Comparison of ENCODE assay signal across 25 mouse cellular contexts in genomic region chr17:33995651-33996050, GRCm38 (mm10).
"Had no signal": no experiment of that assay in that cellular context is flagged by ENCODE, and none has a peak within 500 bp of the region (broad histone marks: within the 10 kb centered on the region; RNA-seq: fewer than 3 reads in every experiment).

No protein-coding gene starts in this region.

- H3K27ac ChIP-seq: heart, embryonic 13.5 days; heart, embryonic 15.5 days; hindbrain, embryonic 13.5 days; hindbrain, embryonic 15.5 days; hindbrain, postnatal 0 days; intestine, embryonic 15.5 days; kidney, embryonic 15.5 days; kidney, postnatal 0 days; limb, embryonic 13.5 days; limb, embryonic 15.5 days; liver, embryonic 12.5 days; liver, embryonic 14.5 days had no signal

- H3K36me3 ChIP-seq: heart, embryonic 13.5 days; heart, embryonic 15.5 days; hindbrain, embryonic 13.5 days; hindbrain, embryonic 15.5 days; intestine, embryonic 15.5 days; kidney, embryonic 15.5 days; limb, embryonic 13.5 days; limb, embryonic 15.5 days; liver, embryonic 12.5 days had no signal

- H3K4me2 ChIP-seq: heart, embryonic 11.5 days; heart, embryonic 13.5 days; heart, embryonic 15.5 days; hindbrain, embryonic 13.5 days; hindbrain, embryonic 15.5 days; intestine, embryonic 15.5 days; kidney, embryonic 15.5 days; limb, embryonic 13.5 days; limb, embryonic 15.5 days; liver, embryonic 12.5 days had no signal

- DNase-seq: gastrocnemius, postnatal 14 days; gastrocnemius, postnatal 36 days; heart, adult 11 months; heart, postnatal 14 days; heart, postnatal 36 days; kidney, adult 2 months; kidney, adult 9 months; kidney, postnatal 14 days; kidney, postnatal 36 days; layer of hippocampus, adult 9-11 months; layer of hippocampus, postnatal 36 days; left cerebral cortex, postnatal 4 days had no signal

- H3K9ac ChIP-seq: heart, embryonic 13.5 days; heart, embryonic 15.5 days; hindbrain, embryonic 13.5 days; hindbrain, embryonic 15.5 days; intestine, embryonic 15.5 days; kidney, embryonic 15.5 days; limb, embryonic 13.5 days; limb, embryonic 15.5 days; liver, embryonic 12.5 days; liver, embryonic 14.5 days had no signal

- H3K4me3 ChIP-seq: heart, embryonic 13.5 days; heart, embryonic 15.5 days; hindbrain, embryonic 13.5 days; hindbrain, embryonic 15.5 days; intestine, embryonic 15.5 days; kidney, embryonic 15.5 days; limb, embryonic 13.5 days; limb, embryonic 15.5 days; liver, embryonic 12.5 days had no signal

- H3K9me3 ChIP-seq: heart, embryonic 13.5 days; heart, embryonic 15.5 days; hindbrain, embryonic 13.5 days; hindbrain, embryonic 15.5 days; intestine, embryonic 15.5 days; kidney, embryonic 15.5 days; limb, embryonic 13.5 days; limb, embryonic 15.5 days; liver, embryonic 12.5 days had no signal
